Mouse (Mus musculus): Measurements from ENCODE around the gene Pheta1. TPM values are rescaled to one million over a fixed set of nuclear protein-coding genes. Genes with fewer than 3 reads are reported as not detected.

Gene Pheta1
- total RNA-seq, 2 experiments from 2014 or later: 9.3 to 10.9 TPM

- DNase-seq: no peak
Observed at GRCm38 (mm10) chr5:121827876-121828275, 20.9 kb upstream of the Pheta1 start.

- no peak for DNase-seq
Observed at GRCm38 (mm10) chr5:121828491-121829432, 20.0 kb upstream of the Pheta1 start.

DNA sequence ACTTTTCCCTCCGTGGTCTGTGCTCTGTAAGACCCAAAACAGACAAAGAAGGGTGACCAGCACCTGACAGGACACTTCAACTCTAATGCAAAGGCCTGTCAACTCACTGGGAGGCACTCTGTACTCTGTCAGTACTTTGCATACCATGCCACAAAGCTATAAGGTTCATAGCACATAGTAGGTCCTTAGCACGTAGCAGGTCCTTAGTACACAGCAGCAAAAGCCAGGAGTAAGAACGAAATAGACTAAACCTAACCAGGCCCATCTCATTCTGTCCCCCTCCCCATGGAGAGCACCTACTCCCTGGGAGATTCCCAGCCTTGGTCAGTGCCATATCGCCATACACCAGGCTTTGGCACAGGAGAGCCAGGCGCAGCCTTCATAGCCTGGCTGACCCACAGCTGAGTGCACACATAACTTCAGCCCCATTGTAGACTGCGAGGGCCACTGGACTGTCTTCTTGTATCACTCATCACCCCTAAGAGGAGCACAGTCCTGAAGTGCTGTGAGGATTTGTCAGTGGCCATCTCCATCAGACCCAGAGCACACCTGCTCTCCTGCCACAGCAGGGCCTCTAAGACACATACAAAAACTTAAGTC is 17.7 kb upstream of the Pheta1 start:
- DNase-seq: no peak

GRCm38 (mm10) chr5:121832376-121833155 is 16.2 kb upstream of the Pheta1 start:
- DNase-seq: no peak

- DNase-seq: no peak
Observed at GRCm38 (mm10) chr5:121833159-121833558, 15.6 kb upstream of the Pheta1 start.

- peak; percentile 83 for DNase-seq
Observed at GRCm38 (mm10) chr5:121833572-121834240, 15.1 kb upstream of the Pheta1 start.

- no peak for DNase-seq
Observed at GRCm38 (mm10) chr5:121834241-121834606, 14.6 kb upstream of the Pheta1 start.

DNA sequence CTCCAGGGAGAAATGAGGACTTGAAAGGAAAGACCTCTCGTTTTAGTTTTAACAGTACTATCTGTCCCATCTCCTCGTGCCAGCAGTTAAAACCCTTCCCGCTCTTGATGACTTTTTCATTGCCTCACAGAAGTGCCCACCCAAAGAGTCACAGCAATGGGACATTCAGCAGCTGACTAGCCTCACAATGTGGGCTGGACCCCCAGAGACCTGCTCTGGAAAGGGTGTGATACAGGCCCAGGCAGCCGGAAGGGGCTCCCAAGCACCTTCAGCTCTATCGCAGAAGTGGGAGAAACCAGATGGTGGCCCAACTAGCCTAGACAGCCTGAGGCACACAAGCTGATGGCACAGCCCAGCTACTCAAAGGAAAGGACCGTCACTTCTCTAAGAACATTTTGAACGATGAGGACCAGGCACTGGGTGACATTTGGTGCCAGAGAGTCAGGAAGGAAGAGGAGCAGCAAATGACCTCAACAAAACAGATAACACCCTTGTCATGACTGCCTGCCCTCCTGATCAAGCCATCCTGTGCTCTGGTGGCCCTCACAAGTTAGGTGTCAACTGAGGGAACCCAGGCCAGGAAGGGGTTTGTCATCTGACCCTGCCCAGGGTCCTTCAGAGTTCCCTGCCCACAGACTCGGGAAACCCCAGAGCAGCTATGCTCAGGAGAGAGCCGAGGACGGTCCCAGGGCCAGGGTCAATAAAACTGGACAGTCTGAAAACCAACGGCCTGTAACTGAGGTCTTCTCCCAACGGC is 13.6 kb upstream of the Pheta1 start:
- DNase-seq: no peak

DNA sequence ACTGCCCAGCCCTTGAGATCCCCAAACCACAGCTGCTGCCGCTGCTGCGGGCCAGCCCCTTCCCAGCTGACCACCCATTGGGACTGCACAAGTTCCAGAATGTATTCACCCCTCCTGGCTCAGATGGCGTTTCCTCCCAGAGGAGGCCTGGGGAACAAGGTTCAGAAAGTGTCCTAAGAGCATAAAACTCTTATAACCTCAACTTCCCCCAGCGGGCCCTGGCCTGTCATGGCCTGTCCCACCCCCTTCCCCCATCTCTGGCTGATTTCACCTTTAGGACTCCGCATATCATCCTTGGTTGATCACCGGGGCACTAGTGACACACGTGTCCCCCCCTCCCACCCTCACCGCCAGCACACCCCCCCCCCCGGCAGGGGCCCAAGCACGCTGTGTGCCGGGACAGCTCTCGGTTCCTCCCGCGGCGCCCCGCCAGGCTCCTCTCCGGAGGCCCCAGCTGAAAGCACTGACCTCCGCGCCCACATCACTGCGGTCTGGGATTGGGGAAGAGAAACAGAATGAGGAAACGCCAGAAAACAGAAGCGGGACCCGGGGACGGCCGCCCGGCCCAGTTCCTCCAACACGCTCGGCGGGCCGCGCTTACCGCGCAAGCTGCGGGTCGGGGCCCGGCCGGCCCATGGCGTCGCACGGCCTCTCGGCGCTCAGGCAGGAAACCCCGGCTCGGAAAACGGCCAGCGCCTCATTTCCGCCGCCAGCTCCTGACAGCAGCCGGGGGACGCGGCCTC is 12.7 kb upstream of the Pheta1 start:
- DNase-seq: peak; percentile 47

DNA sequence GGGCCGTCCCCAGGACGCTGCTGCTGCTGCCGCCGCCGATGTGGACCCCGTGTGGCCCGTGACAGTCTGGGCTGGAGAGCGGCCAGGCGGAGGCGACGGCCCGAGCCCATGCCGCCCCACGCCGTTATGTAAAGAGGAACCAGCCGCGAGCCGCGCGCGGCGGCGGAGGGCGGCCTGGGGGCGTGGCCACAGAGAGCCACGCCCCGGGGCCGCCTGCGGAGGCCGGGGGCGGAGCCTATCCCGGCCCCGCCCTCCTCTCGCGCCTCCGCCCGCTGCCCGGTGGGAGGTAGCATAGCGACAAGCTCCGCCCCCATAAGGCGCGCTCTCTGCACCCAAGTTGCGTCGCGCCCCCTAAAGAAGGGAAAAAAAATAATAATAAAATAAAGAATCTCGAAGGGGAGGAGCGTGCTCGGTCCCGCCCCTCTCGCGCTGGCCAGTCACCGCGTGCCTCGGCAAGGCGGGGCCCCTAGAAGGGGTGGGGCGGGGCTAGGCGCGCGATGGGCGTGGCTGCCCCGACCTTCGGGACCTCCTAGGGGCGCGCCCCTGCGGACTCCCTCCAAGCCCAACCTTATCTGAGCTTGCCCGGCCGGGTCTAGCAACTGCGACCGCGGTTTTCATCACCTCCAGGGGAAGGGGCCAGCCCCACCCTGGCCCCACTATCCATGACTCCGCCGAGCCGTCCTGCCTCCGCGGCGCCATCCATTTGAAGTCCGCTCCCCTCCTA is 11.9 kb upstream of the Pheta1 start:
- DNase-seq: peak; percentile 94

DNA sequence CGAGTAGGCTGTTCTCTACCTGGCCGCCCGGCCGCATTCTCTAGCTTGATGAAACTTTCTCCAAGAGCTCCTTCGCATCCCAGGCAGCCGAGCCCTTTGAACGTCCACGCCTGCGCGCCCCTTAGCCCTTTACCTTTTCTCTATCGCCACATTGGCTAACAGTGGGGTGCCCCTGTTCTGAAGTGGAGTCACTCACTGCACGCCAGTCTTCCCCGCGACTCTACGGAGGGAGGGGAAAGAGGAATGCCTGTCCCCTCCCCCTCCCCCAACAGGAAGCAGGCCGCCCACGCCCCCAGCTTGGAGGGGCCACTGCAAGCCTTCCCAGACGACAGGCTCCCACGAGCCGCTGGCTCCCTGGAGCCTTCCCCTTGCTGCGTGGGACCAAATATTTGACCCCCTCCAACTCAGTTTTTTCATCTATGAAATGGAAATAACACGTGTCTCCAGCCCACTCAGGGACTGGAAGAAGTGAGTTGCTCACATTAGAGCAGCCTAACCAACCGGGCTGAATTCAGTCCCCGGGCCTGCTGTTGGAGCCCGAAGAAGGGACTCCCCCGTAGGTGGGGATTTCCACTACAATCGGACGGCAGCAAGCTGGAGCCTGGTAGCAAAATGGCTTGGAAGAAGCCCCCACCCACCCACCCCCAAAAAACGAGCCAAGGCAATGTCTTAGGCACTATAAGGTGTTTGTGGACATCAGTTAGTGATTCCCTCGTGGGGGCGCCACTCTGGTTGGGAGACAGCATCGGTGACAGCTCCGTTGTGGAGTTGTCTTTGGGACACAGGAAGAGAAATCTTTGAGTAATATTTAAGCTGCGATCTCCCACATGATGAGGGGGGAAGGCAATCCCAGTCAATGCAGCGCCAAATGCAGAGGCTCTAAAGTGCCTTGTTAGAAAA is 11.1 kb upstream of the Pheta1 start, which contains the start of gene Sh2b3:
TSS of gene Sh2b3 (minus strand) at position 206 of the 900 bp plus-strand sequence.
- DNase-seq: peak; percentile 73

- peak; percentile 70 for DNase-seq
Observed at GRCm38 (mm10) chr5:121838341-121839127, 10.2 kb upstream of the Pheta1 start.

GRCm38 (mm10) chr5:121839128-121839473 is 9.7 kb upstream of the Pheta1 start:
- DNase-seq: no peak

GRCm38 (mm10) chr5:121841516-121841915 is 7.3 kb upstream of the Pheta1 start:
- no peak for DNase-seq

- DNase-seq: no peak
Observed at GRCm38 (mm10) chr5:121841973-121842372, 6.8 kb upstream of the Pheta1 start.

DNA sequence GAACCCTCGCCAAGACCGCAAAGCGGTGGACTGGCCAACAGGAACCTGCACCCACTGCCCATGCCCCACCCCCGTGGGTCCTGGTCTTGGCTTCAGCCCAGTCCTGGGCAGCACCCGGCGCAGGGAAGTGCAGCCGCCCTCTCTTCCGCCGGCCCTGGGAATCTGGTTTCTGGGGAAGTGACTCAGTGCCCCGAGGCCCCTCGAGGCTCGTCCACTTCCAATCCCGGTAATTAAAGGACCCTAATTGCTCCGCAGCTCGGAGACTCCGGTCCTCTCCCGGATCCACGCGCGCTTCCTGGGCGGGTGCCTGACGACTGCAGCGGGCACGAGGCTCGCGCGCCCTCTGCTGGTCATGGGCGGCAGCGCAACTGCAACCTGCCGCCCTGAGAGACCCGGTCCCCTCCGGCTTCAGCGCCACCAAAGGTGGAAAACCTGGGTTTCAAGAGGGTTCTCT is 6.1 kb upstream of the Pheta1 start:
- peak; percentile 92 for DNase-seq

DNA sequence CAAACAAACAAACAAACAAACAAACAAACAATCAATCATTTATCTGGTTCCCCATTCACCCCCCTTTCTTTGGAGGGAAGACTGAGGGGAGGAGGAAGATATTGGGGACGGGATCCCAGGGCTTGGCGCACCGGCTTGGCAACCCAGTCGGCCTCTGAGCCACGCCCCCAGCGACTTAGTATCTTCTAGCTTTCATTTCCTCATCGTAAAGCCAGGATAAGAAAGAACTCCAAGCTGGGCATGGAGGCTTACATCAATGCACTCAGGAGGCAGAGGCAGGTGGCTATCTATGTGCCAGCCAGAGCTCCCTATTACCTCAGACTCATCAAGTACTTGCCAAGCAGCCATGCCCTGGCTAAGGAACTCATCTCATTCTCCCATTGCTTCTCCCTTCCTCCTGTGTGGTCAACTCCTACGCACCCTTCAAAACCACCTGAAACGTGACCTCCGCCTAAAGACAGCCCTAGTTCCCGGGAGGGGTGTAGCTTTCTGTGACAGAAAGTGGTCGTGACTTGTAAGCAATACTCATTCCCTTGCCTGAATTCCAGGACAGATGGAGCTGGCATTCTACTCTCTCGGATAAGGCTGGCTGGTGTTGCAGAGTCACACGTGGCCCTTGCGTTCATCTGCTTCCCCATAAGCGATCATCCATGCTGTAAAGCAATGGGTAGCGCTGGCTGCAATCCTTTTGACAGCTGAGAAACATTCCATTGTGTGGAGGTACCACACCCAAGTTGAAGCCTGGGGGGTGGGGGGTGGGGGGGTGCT is 5.5 kb upstream of the Pheta1 start:
- no peak for DNase-seq

Data from heart, postnatal 4 days (tissue).